Mouse (Mus musculus) MEL (cell line): ENCODE measurements at regions not wholly inside any gene's neighbourhood (a gene's known extent, or its start where the extent isn't known, plus 50 kb on each side); places are given as distances from the start of the nearest gene placed in this dataset.

Source experiments
- DNase-seq: peaks from one replicate; pipeline ENCODE4 v3.0.0; 2011; ENCODE audit warnings: low read depth, low spot score
- H3K27ac ChIP-seq: 2 replicates; pipeline ENCODE4 v1.5.1; 2012; ENCODE audit warnings: low read depth, mild to moderate bottlenecking, control low read depth, low read length, moderate library complexity; ENCODE audit not compliant: control insufficient read depth
- H3K27me3 ChIP-seq, 2 experiments: fragments of 150-350 bp in 1 of 2; sonication (generic) in 1 of 2; 2 replicates each; pipeline ENCODE4 v1.6.1; 2012; ENCODE audit warnings: low read length in 2 of 2, mild to moderate bottlenecking in 2 of 2, improper control_type of control experiment in 1 of 2, moderate library complexity in 1 of 2; ENCODE audit not compliant: insufficient read depth in 2 of 2, control insufficient read depth in 1 of 2
- H3K36me3 ChIP-seq, 2 experiments: 2 replicates each; pipeline ENCODE4 v1.6.1; 2012 to 2014; ENCODE audit warnings: low read length in 2 of 2, improper control_type of control experiment in 1 of 2, inconsistent platforms in 1 of 2, mild to moderate bottlenecking in 1 of 2; ENCODE audit not compliant: insufficient read depth in 2 of 2, control insufficient read depth in 1 of 2
- H3K4me1 ChIP-seq, 2 experiments: fragments of 150-350 bp in 1 of 2; sonication (generic) in 1 of 2; 2 replicates each; pipeline ENCODE4 v1.6.1; 2012; ENCODE audit warnings: low read length in 2 of 2, improper control_type of control experiment in 1 of 2, mild to moderate bottlenecking in 1 of 2; ENCODE audit not compliant: insufficient read depth in 2 of 2, control insufficient read depth in 1 of 2
- H3K4me3 ChIP-seq, 2 experiments: fragments of 150-350 bp in 1 of 2; sonication (generic) in 1 of 2; 2 replicates each; pipeline ENCODE4 v1.5.1; 2012; ENCODE audit warnings: low read depth in 2 of 2, low read length in 2 of 2, mild to moderate bottlenecking in 2 of 2, moderate library complexity in 2 of 2, control low read depth in 1 of 2, improper control_type of control experiment in 1 of 2; ENCODE audit not compliant: control insufficient read depth in 1 of 2, insufficient read depth in 1 of 2
- H3K79me2 ChIP-seq: 2 replicates; pipeline ENCODE4 v1.6.1; 2012; ENCODE audit warnings: mild to moderate bottlenecking, low read length, moderate library complexity; ENCODE audit not compliant: control insufficient read depth, poor library complexity, insufficient read depth
- H3K9ac ChIP-seq: 2 replicates; pipeline ENCODE4 v1.6.1; 2012; ENCODE audit warnings: low read depth, mild to moderate bottlenecking, control low read depth, low read length, moderate library complexity; ENCODE audit not compliant: control insufficient read depth, poor library complexity, severe bottlenecking
- H3K9me3 ChIP-seq: fragments of 150-350 bp; sonication (generic); replicated peaks from 2 replicates; pipeline ENCODE4 v1.6.1; 2012; ENCODE audit warnings: mild to moderate bottlenecking, low read length, improper control_type of control experiment, moderate library complexity; ENCODE audit not compliant: insufficient read depth
- BHLHE40 ChIP-seq: IDR thresholded peaks from 2 replicates; pipeline ENCODE4 v1.6.1; 2012; ENCODE audit warnings: low read depth, mild to moderate bottlenecking, inconsistent platforms, low read length, improper control_type of control experiment, borderline replicate concordance
- CHD1 ChIP-seq: IDR thresholded peaks from 2 replicates; pipeline ENCODE4 v1.6.1; 2012; ENCODE audit warnings: low read depth, mild to moderate bottlenecking, inconsistent platforms, low read length, improper control_type of control experiment
- CTCF ChIP-seq, 3 experiments: IDR thresholded peaks in 2 of 3; conservative IDR thresholded peaks in 1 of 3; 2 replicates each; pipeline ENCODE4 v1.5.1; 2011 to 2012; ENCODE audit warnings: low read length in 3 of 3, low read depth in 2 of 3, mild to moderate bottlenecking in 2 of 3, improper control_type of control experiment in 1 of 3, inconsistent platforms in 1 of 3, mixed read lengths in 1 of 3, moderate library complexity in 1 of 3; ENCODE audit not compliant: control insufficient read depth in 1 of 3, insufficient read depth in 1 of 3, poor library complexity in 1 of 3, severe bottlenecking in 1 of 3
- ELF1 ChIP-seq: IDR thresholded peaks from 2 replicates; pipeline ENCODE4 v1.6.1; 2014; ENCODE audit warnings: low read depth, mild to moderate bottlenecking, inconsistent platforms, low read length, improper control_type of control experiment, moderate library complexity
- GABPA ChIP-seq: IDR thresholded peaks from 2 replicates; pipeline ENCODE4 v1.6.1; 2012; ENCODE audit warnings: low read depth, mild to moderate bottlenecking, inconsistent platforms, low read length, improper control_type of control experiment, moderate library complexity
- GATA1 ChIP-seq: IDR thresholded peaks from 2 replicates; pipeline ENCODE4 v1.6.1; 2011; ENCODE audit warnings: low read depth, low read length, improper control_type of control experiment
- KAT2A ChIP-seq: conservative IDR thresholded peaks from 2 replicates; pipeline ENCODE4 v1.6.1; 2012; ENCODE audit warnings: low read depth, low read length, improper control_type of control experiment, inconsistent platforms
- MAFK ChIP-seq: IDR thresholded peaks from 2 replicates; pipeline ENCODE4 v1.6.1; 2011; ENCODE audit warnings: low read depth, mild to moderate bottlenecking, low read length, improper control_type of control experiment, borderline replicate concordance
- MEF2A ChIP-seq: IDR thresholded peaks from 2 replicates; pipeline ENCODE4 v1.6.1; 2014; ENCODE audit warnings: low read depth, mild to moderate bottlenecking, inconsistent platforms, low read length, improper control_type of control experiment; ENCODE audit not compliant: poor library complexity, insufficient replicate concordance, severe bottlenecking; ENCODE audit errors: extremely low read depth
- MXI1 ChIP-seq: IDR thresholded peaks from 2 replicates; pipeline ENCODE4 v1.6.1; 2011; ENCODE audit warnings: mild to moderate bottlenecking, low read depth, low read length, improper control_type of control experiment
- MYC ChIP-seq: IDR thresholded peaks from 2 replicates; pipeline ENCODE4 v1.6.1; 2011; ENCODE audit warnings: low read depth, mild to moderate bottlenecking, low read length, improper control_type of control experiment, moderate library complexity
- POLR2AphosphoS2 ChIP-seq: IDR thresholded peaks from 2 replicates; pipeline ENCODE4 v1.6.1; 2011; ENCODE audit warnings: low read length, improper control_type of control experiment
- POLR2AphosphoS5 ChIP-seq: IDR thresholded peaks from 2 replicates; pipeline ENCODE4 v1.6.1; 2012; ENCODE audit warnings: low read depth, borderline replicate concordance, mild to moderate bottlenecking, inconsistent platforms, low read length, moderate library complexity, mixed read lengths
- RCOR1 ChIP-seq: IDR thresholded peaks from 2 replicates; pipeline ENCODE4 v1.6.1; 2012; ENCODE audit warnings: low read depth, mild to moderate bottlenecking, inconsistent platforms, low read length, improper control_type of control experiment
- SIN3A ChIP-seq: IDR thresholded peaks from 2 replicates; pipeline ENCODE4 v1.6.1; 2012; ENCODE audit warnings: low read length, improper control_type of control experiment, inconsistent platforms
- TAL1 ChIP-seq: IDR thresholded peaks from 2 replicates; pipeline ENCODE4 v1.6.1; 2012; ENCODE audit warnings: mild to moderate bottlenecking, inconsistent platforms, low read length, moderate library complexity, mixed read lengths
- TBP ChIP-seq: IDR thresholded peaks from 2 replicates; pipeline ENCODE4 v1.8.0; 2011; ENCODE audit warnings: low read depth, low read length, improper control_type of control experiment
- USF1 ChIP-seq: IDR thresholded peaks from 2 replicates; pipeline ENCODE4 v1.6.1; 2014; ENCODE audit warnings: low read depth, mild to moderate bottlenecking, inconsistent platforms, low read length, improper control_type of control experiment, moderate library complexity
- ZC3H11A ChIP-seq: IDR thresholded peaks from 2 replicates; pipeline ENCODE4 v1.6.1; 2012; ENCODE audit warnings: low read depth, mild to moderate bottlenecking, inconsistent platforms, low read length, improper control_type of control experiment
- ZKSCAN1 ChIP-seq: IDR thresholded peaks from 2 replicates; pipeline ENCODE4 v1.6.1; 2012; ENCODE audit warnings: low read depth, mild to moderate bottlenecking, inconsistent platforms, low read length, improper control_type of control experiment, moderate library complexity
- ZNF384 ChIP-seq: IDR thresholded peaks from 2 replicates; pipeline ENCODE4 v1.6.1; 2012; ENCODE audit warnings: low read depth, mild to moderate bottlenecking, inconsistent platforms, low read length, improper control_type of control experiment

DNA sequence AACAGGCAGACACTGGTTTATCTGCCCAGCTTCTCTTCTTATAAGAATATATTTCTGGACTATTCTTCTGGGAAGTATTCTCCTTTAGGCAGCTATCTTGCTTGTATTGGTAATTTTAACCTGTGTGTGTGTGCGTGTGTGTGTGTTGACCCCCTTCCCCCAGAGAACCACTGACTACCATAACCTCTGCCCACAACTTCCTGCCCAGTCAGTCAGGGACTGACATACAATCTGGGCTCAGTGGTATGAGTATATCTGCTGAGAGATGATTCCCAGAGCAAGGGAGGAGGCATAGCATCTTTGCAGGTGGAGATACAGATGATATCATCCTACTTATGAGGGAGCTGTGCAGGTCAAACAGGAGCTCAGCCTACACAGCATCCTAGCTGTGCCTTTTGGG, 65.8 kb downstream of the Odc1 start:
- DNase-seq = no peak
- Histone ChIP-seq H3K79me2 (no peaks in the 10 kb centered on the region), H3K27me3 (no peaks in the 10 kb centered on the region), H3K9me3 (no peaks in the 10 kb centered on the region), H3K4me3 (no peak overlapping the region), H3K4me1 (no peaks in the 10 kb centered on the region), H3K27ac (no peak overlapping the region), H3K36me3 (no peaks in the 10 kb centered on the region), H3K9ac (no peak overlapping the region)
- TF ChIP-seq BHLHE40 (no peak), SIN3A (no peak), GABPA (no peak), CTCF (IDR thresholded peaks at IDR 0.05 in 2 of 3, conservative IDR thresholded peaks at IDR 0.05 in 1 of 3; ENCODE audit: control insufficient read depth in 1 of 3, insufficient read depth in 1 of 3, low read depth in 2 of 3, low read length in 3 of 3, poor library complexity in 1 of 3, severe bottlenecking in 1 of 3) (no peak), TAL1 (no peak), USF1 (no peak), RCOR1 (no peak), MAFK (no peak), POLR2AphosphoS2 (no peak), ELF1 (no peak), POLR2AphosphoS5 (no peak), ZNF384 (no peak), MXI1 (no peak), TBP (no peak)

- Histone ChIP-seq H3K27me3 (no peaks in the 10 kb centered on the region), H3K27ac (no peak overlapping the region), H3K4me3 (no peak overlapping the region), H3K9me3 (no peaks in the 10 kb centered on the region), H3K36me3 (no peaks in the 10 kb centered on the region), H3K9ac (no peak overlapping the region), H3K4me1 (no peaks in the 10 kb centered on the region), H3K79me2 (no peaks in the 10 kb centered on the region)
- no peak for TF ChIP-seq MYC
- no peak for TF ChIP-seq TAL1
- TF ChIP-seq MAFK = no peak
- TF ChIP-seq CHD1 = no peak
- no peak for TF ChIP-seq GATA1
- TF ChIP-seq ZC3H11A = no peak
- DNase-seq = no peak
Measured at GRCm38 (mm10) chr12:17611988-17612387, 67.4 kb downstream of the Odc1 start.

DNA sequence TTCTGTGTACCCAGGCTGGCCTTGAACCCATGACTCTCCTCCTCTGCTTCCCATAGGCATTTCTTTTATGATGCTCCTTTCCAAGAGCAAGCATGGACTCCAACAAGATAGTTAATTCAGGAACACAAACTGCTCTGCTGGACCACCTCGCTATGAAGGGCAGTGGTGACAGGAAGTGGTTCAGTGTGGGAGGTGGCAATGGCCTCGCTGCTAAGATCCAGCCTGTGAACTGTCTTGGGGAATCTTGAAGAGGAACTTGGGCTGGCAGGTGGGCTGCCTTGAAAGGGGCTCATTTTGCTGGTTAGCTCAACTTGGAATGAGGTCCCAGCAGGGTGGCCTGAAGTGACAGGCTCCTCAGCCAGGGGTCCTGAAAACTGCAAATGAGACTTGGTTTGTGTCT, 72.4 kb upstream of the Hpcal1 start:
- Histone ChIP-seq H3K27ac (no peak overlapping the region), H3K9me3 (no peaks in the 10 kb centered on the region), H3K79me2 (no peaks in the 10 kb centered on the region), H3K4me3 (no peak overlapping the region), H3K9ac (no peak overlapping the region), H3K27me3 (no peaks in the 10 kb centered on the region; a peak in 1 of 4 replicates), H3K36me3 (no peaks in the 10 kb centered on the region), H3K4me1 (no peaks in the 10 kb centered on the region)
- DNase-seq = no peak
- no peak for TF ChIP-seq BHLHE40
- no peak for TF ChIP-seq SIN3A
- no peak for TF ChIP-seq TBP
- TF ChIP-seq KAT2A = no peak
- TF ChIP-seq MAFK = no peak
- TF ChIP-seq ZKSCAN1 = no peak
- no peak for TF ChIP-seq MYC
- TF ChIP-seq MEF2A = no peak
